Mouse (Mus musculus): ENCODE measurements around the gene Rpl6.
"Not testable (repeated sequence)": the region's sequence is repeated elsewhere in the genome, so short reads cannot be mapped to it uniquely, and the experiment has no call there.

Gene Rpl6

DNA sequence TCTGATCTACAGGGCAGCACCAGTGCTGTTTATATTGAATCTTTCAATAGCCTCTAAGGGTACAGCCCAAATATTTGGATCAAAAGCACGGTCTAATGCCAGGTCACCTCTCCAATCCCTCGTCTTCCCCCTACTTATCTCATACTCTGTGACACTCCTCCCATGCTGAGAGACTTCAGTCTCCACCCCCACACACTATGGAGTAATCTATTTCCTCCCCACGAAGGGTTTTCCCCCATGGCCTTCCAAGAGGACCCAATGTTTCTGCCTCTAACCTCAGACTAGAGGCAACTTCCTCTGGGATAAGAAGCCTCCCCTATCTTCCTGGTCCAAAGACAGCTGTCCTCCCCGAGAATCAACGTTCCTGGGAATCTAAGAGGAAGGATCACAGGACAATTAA lies 7.5 kb upstream of the Rpl6 start:
- no peak for DNase-seq (ENCODE audit: low spot score)

DNA sequence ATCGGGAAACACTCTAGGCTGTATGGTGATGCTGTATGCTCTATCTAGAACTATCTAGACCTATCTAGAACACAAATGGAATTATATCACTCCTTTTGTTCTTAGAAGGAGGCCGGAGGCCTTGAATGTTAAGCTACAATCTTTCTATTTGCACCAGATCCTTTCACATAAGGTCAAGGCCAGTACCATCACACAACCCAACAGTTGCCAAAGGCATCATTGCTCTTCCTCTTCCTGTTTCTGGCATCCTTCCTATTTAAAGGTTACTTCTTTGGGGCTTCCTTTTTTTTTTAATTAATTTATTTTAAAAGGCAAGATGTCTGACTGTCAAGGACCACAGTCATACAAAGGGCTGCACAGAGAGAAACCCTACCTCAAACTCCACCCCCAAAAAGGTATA lies 6.9 kb upstream of the Rpl6 start:
- DNase-seq (ENCODE audit: low spot score), result no peak

DNA sequence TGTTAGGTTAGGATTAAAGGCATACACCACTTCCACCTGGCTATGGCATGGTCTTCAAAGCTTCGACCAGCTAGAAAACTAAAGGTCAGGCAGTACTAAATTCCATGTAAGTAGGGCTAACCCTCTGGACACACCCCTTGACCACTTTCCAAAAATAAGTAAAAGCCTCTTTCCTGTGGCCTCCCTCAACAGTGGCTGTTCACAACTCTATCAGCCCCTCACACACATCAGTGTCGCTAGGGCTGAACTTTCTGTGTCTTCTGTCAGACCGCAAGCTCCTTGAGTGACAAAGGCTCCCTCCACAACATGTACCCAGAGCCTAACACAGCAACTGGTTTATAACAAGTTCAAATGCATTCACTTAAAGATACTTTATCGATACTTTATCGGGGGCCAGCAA lies 5.9 kb upstream of the Rpl6 start:
- no peak for DNase-seq (ENCODE audit: low spot score)

DNA sequence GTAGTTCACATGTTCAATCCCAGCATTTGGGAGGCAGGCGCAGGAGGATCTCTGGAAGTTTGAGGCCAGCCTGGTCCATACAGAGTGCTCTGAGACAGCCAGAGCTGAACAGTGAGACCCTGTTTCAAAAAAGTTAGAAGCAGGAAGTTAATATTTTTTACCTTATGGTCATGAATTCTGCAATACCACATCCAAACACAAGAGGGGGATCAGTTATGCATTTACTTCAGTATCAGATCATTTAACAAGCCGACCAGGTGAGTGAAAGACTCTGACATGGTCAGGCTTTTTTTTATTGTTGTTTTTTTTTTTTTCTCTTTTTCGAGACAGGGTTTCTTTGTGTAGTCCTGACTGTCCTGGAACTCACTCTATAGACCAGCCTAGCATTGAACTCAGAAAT lies 2.5 kb upstream of the Rpl6 start:
- no peak for DNase-seq (ENCODE audit: low spot score)

DNA sequence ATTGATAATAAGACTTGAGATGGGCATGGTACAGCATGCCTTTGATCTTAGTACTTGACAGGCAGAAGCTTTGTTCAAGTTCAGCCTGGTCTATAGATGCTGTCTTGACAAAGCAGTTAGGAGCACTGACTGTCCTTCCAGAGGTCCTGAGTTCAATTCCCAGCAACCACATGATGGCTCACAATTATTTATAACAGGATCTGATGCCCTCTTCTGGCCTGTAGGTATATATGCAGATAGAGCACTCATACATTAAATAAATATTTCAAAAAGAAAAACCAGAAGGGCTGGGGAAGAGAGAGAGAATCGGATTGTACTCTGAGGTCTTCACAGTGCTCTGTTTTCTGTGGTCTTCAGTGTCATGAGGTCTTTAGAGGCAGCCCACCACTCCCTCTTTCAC lies 1.8 kb upstream of the Rpl6 start:
- no peak for DNase-seq (ENCODE audit: low spot score)

DNA sequence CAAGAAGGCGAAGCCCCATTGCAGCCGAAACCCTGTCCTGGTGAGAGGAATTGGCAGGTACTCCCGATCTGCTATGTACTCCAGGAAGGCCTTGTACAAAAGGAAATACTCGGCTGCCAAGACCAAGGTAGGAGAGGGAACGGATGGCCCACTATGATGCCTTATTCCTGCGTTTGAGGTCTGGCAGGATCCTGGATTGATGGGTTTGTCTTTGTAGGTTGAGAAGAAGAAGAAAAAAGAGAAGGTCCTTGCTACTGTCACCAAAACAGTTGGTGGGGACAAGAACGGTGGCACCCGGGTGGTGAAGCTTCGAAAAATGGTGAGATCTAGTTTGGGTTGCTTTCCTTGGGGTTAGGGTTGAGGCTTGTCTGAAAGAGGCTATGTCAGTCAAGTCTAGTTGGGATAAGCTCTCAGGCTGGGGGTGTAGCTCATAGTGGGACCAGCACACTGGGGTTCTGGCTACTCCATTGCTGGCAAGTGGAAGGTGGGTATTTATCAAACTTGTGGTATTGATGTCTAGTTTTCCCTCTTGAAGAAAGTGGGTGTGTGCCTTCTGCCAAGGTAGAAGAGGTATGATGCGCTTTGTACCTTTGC lies 1.4 kb downstream of the Rpl6 start:
- not testable (repeated sequence) for DNase-seq (ENCODE audit: low spot score)

DNA sequence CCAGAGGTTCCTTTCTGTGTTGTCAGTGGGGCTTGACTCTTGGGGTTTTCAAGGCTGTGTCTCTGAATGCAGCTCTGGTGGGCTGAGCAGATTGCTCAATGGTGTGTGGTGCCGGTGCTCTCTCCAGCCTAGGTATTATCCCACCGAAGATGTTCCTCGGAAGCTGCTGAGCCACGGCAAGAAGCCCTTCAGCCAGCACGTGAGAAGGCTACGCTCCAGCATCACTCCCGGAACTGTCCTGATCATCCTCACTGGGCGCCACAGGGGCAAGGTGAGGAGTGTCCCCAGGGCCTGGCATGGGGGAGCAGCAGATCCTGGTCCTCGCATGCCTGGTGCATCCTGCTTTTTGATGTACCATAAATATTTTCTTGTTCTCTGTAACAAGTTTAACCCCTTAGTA lies 2.3 kb downstream of the Rpl6 start:
- DNase-seq (ENCODE audit: low spot score), result no peak

DNA sequence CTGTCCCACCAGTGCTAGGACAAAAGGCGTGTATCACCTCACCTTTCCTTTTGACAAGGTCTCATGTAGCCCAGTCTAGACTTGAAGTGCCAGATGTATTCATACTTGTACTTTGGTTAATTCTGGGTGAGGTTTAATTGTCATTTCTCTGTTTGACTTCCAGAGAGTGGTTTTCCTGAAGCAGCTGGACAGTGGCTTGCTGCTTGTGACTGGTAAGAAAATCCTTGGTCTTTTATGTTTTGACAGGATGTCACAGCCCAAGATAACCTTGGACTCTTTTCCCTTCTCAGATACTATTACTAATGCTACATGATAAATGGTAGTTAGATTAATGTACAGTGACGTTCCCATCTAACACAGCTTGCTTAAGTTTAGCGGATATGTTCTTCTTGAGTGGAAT lies 2.7 kb downstream of the Rpl6 start:
- no peak for DNase-seq (ENCODE audit: low spot score)

DNA sequence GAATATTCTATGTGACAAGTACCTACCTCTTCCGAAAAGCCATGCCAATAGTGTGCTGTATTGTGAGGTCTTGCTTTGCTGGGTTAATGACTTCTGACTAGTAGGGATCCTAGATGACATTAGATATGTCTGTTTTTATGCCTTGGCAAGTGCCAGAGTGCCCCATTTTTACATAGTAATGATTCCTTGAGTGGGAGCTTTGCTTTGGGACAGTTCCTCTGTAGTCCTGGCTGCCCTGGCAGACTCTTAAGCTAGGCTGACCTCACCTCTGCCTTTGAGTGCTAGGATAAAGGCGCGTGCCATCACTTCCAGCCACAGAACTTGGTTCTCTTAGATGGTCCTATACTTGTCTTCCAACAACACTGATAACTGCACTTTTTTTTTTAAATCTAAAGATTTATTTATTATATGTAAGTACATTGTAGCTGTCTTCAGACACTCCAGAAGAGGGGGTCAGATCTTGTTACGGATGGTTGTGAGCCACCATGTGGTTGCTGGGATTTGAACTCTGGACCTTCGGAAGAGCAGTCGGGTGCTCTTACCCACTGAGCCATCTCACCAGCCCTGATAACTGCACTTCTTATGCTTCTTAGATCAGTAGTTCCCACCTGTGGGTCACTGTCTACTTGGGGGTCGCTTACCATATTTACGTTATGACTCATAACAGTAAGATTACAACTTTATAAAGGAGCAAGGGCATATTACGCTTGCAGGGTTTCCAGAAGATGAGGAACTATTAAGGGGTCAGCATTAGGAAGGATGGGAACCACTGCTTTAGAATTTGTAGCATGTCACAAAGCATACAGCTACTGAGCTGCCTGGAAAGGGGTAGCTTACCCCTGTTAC lies 5.7 kb downstream of the Rpl6 start:
- DNase-seq (ENCODE audit: low spot score), result no peak

DNA sequence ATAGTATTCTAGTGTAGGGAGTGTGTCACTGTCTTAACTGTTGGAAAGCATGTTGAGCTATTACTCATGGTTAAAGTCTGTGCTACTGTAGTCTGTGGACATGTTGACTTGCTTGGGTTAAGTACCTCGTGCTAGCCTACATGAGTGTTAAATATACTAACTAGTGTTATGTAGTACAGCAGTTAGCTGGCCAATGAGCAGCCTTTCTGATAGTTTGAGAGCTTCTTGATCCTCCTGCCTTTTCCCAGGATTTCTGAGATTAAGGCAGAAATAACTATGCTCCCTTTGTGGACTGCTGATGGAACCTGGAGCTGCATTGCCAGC lies 6.3 kb downstream of the Rpl6 start:
- no peak for DNase-seq (ENCODE audit: low spot score)

DNA sequence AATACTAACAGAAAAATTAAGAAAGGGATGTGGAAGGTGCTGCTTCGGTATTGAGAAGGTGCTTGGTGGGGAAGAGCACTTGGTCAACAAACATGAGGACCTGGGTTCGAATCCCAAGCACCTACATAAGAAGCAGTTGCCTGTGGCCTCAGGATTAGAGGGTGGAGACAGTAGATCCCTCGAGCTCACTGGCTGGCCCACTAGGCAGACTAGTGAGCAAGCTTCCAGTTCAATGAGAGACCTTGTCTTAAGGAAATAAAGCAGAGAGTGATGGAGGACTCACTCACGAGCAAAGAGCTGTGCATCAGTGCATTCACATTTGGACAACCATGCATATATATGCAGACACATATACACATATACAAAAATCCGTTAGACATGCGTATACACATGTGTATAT lies 7.8 kb downstream of the Rpl6 start:
- no peak for DNase-seq (ENCODE audit: low spot score)

DNA sequence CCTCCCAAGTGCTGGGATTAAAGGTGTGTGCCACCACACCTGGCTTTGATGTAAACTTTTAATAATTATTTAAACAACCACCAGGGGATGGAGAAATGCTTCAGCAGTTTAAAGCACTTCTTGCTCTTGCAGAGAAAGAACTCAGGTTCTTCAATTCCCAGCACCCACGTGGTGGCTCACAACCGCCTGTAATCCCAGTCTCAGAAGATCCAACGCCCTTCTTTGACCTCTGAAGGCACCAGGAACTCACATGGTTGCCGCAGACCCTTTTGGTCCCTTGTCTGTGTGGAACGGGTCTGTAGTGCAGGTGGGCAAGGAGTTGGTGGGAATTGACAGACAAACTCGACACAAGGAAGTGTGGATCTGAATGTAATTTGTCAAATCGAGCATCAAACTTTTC lies 10.4 kb downstream of the Rpl6 start:
- no peak for DNase-seq (ENCODE audit: low spot score)

DNA sequence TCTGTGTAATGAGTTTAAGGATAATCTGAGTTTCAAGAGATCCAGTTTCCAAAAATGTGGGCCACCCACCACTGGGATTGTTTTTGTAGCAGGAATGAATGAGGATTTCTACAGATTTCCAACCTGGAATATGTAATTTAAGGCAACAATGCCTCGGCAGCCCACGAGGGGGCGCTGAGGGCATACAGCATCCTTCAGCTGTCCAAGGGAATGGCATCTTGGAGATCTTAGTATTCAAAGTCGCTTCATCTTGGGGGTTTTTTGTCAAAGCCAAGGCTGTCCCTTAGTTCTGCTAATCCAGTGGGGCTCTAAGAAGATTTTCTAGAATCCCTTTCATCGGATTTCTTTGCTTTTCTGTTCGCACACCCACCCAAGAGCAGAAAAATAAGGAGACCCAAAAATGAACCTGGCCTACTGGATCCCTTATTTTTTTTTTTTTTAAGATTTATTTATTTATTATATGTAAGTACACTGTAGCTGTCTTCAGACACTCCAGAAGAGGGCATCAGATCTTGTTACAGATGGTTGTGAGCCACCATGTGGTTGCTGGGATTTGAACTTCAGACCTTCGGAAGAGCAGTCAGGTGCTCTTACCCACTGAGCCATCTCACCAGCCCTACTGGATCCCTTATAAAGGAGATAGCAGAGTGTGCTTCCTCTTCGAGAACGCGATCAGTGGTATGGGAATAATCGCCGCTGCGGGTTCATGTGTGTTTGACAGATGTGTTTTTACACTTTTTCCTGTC lies 11.3 kb downstream of the Rpl6 start:
- DNase-seq (ENCODE audit: low spot score), result peak; percentile 59

DNA sequence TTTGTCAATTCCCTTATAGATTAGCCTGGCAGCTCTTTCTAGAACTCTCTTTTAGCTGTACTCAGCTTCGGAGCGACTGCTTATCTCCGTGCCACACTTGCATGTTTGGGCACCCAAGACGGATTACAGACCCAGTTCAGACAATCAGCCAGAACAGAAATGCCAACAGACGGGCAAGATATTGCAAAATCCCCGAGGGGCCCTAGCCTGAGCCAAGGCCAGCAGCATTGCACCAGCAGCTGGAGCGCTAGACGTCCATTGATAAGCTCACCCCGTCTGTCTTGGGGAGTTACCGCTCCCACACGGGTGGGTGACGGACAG lies 11.8 kb downstream of the Rpl6 start:
- no peak for DNase-seq (ENCODE audit: low spot score)

DNA sequence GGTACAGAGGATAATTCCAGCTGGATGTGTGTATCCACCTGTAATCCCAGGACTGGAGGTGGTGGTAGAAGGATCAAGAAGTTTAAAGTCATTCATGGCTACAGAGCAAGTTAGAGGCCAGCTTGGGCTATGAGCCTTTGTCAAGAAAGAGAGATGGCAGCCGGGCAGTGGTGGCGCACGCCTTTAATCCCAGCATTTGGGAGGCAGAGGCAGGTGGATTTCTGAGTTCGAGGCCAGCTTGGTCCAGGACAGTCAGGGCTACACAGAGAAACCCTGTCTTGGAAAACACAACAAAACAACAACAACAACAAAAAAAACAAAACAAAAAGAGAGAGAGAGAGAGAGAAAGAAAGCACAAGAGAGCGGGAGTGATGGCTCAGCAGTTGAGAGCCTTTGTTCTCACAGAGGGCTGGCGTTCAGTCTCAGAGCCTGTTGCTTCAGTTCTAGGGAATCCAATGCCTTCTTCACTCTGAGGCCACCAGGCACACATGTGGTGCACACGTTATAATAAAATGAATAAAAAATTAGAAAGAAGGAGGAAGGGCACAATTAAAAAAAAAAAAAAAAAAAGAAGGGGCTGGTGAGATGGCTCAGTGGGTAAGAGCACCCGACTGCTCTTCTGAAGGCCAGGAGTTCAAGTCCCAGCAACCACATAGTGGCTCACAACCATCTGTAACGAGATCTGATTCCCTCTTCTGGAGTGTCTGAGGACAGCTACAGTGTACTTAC lies 12.5 kb downstream of the Rpl6 start:
- not testable (repeated sequence) for DNase-seq (ENCODE audit: low spot score)

DNA sequence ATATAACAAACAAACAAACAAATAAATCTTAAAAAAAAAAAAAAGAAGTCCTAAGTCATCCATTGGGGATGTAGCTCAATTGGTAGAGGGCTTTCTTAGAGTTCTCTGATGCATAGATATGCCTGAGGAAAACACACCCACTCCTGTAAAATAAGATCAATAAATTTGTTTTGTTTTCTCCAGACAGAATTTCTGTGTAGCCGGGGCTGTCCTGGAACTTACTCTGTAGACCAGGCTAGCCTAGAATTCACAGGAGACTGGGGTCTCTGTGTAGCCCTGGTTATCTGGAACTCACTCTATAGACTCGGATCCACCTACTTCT lies 13.0 kb downstream of the Rpl6 start:
- no peak for DNase-seq (ENCODE audit: low spot score)

DNA sequence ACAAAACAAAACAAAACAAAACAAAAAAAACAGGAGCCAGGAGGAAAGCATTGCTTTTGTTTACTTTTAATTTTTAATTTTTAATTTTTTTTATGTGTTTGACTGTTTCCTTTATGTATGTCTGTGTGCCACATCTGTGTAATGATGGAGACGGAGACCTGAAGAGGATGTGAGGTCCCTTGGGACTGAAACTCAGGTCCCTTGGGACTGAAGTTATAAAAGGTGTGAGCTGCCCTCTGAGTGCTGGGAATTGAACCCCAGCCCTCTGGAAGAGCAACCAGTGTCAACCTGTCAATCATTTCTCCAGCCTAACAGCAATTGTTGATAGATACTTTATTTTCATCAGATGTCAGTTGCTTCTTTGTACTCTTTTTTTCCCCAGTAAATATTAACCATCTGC lies 14.9 kb downstream of the Rpl6 start:
- DNase-seq (ENCODE audit: low spot score), result no peak

DNA sequence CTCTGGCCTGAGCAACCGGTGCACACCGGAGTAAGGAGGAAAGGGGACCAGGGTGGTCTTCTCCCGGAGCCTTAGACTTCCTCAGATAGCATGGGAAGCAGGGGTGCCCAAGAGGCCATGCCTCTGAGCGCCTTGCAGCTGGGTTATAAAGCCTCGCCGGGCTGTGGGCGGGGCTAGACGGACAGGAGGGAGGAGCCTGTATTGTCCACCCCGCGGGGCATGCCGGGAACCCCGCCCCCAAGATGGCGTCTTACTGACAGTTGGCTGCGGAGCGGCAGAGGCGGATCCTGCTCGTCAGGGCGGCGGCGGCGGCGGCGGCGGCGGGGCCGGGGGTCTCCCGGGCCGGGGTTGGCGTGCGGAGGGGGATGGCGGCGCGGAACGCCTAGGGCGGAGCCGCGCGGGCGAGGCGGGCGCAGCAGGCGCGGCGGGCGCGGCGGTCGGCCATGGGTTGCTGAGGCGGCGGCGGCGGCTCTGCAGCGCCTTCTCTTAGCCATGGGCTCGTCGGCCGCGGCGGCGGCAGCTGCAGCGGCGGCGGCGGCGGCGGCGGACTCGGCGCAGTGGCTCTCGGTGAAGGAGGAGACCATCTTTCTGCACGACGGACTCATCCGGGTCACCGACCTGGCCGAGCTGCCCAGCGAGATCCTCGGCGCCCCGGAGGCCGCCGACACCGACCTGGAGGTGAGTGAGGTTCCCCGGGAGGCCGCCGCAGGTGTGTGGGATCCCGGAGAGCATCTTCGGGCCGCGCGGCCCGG lies 15.9 kb downstream of the Rpl6 start, which contains the start of gene Hectd4:
Hectd4 (plus strand) TSS at position 240 of the 752 bp plus-strand sequence.
- peak; percentile 99 for DNase-seq (ENCODE audit: low spot score)

DNA sequence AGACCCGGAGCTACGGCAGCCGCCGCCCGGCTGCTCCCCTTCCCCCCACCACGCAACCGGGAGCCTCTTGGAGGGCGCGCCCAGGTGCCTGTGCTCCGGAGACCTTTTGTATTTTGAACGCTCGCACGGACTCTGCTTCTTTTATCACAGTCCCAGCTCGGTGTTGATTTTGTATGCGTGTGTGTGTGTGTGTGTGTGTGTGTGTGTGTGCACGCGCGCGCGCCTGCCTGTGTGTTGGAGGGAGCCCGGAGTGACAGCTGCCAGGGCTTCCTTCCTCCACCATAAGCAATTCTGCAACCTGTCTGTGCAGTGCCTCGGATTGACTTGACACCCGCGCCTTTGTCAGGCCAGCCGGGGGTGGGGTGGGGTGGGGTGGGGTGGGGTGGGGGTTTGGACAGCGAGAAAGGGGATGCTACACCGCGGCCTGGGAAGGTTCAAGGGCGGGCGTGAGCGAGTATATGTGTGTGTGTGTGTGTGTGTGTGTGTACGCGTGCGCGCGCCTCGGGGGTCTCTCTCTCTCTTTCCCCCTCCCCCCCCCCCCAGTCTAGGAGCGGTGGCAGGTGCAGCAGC lies 16.5 kb downstream of the Rpl6 start:
- DNase-seq (ENCODE audit: low spot score), result no peak

DNA sequence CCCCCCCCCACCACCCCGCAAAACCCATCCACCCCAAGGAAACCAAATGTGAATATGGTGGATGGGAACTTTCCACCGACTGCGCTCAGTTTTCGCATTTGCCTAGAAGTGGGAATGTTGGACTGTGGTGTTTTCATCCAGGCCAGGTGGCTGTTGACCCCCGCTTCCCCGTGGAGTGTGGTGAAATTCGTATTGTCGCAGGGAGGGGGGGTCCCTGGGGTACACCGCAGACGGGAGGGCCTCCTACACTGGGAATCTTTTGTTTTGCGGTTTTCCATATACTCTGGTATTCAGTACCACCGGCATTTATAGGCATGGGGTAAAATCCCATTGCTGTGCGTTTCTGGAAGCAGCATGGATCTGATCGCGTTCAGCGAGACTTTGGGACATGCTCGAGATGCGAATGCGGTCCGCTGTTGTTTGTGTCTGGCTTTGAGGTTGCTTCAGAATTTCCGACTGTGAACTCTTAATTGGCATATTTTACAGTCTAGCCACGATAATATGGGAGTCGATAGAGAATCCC lies 17.1 kb downstream of the Rpl6 start:
- no peak for DNase-seq (ENCODE audit: low spot score)

DNA sequence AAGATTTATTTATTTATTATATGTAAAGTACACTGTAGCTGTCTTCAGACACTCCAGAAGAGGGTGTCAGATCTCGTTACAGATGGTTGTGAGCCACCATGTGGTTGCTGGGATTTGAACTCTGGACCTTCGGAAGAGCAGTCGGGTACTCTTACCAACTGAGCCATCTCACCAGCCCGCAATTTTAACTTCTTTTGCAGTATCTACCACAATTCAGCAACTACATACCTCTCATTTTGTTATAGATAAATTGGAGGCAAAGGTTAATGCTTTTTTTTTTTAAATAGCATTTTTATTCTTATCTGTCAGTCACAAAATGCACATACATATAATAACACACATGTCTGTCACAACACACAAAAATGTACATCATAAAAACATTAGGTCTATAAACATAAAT lies 19.7 kb downstream of the Rpl6 start:
- not testable (repeated sequence) for DNase-seq (ENCODE audit: low spot score)

DNA sequence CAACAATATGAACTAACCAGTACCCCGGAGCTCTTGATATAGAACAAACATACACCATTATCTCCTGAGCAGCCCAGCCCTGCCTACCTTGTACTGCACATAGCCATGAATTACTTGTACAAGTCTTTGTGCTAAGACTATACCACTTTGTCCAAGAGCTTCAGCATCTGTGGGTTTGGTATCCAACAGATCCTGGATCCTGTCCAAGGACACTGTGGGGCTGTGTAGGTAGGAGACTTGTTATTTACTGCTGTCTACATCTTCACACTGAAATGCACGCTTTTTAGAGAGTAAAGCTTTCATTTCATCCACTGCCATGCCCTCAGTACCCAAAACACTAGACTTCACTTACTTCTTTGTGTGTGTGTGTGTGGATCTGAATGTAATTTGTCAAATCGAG lies 20.6 kb downstream of the Rpl6 start:
- no peak for DNase-seq (ENCODE audit: low spot score)

Measured in urinary bladder, postnatal 25 days (tissue).